Mouse (Mus musculus) adrenal gland, postnatal 36 days (tissue): Measurements from ENCODE around the gene Tppp. TPM values are rescaled to one million over a fixed set of nuclear protein-coding genes. Genes with fewer than 3 reads are reported as not detected.
"Not testable (repeated sequence)": the region's sequence is repeated elsewhere in the genome, so short reads cannot be mapped to it uniquely, and the experiment has no call there.

Experiments
- DNase-seq, 2 experiments: peaks; one replicate each; pipeline ENCODE4 v3.0.0; 2021; ENCODE audit warnings: mixed read lengths in 1 of 2
- long read RNA-seq, 2 experiments: library from polyadenylated mRNA; stranded (forward); transcript quantifications; one replicate each; pipeline ENCODE4 v2.0.0; 2021; ENCODE audit warnings: borderline sequencing depth in 2 of 2
- total RNA-seq, 2 experiments: library from RNA; stranded (reverse); gene quantifications; 2 replicates each; pipeline ENCODE4 v1.2.3; 2021

The Tppp gene
- 10 to 100 TPM; 10.1 to 14.2 TPM for total RNA-seq
- long read RNA-seq, experiment 1, partial matches to known transcripts, result 0 of 1 reads
- long read RNA-seq, experiment 1, other reads (novel, unspliced or antisense), result 1 of 1 reads
- long read RNA-seq, experiment 2, full-length matches to known transcripts, result 2 of 2 reads
- long read RNA-seq, experiment 2, partial matches to known transcripts, result 0 of 2 reads
- long read RNA-seq, experiment 2, other reads (novel, unspliced or antisense), result 0 of 2 reads

DNA sequence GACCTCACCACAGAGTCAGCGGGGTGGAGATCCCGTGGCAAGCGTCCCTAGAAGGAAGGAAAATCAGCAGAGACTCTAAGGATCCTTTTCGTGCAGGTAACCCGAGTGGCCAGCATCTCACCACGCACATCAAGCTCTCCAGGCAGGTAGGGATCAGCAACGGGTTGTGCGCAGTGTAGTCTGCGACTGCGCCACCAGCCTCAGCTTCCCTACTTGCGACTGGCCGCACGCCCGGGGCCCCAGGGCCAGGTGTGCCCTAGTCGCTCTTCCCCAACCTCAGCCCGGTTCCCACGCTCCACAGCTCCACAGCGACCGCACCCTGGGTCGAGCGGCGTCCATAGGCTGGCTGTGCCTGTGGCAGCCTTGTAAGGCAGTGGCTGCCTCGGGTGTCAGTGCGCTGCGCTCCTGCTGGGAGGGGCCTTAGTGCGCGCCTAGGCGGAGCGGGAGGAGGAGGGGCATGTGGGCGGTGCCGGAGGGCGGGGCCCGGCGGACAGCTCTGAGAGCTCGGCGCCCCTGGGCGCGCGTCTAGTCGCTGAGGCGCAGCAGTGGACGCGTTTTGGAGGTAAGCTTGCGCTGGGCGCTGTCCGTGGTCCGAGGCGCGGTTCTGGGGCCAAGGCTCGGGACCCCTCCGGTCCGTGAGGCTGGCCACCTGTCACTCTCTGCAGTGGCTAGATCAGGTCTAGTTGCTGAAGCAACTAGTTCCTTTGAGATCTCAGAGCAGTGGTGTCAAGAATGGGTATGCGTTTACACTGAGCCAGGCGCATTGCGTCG lies at the start of gene Tppp:
Gene Tppp, plus strand, starts transcription at position 460 of the 771 bp plus-strand sequence.
- DNase-seq, result peak; percentile 98

- DNase-seq, result no peak
These were observed 49.0 kb upstream of the Tppp start for GRCm38 (mm10) chr13:73960117-73960652.

DNA sequence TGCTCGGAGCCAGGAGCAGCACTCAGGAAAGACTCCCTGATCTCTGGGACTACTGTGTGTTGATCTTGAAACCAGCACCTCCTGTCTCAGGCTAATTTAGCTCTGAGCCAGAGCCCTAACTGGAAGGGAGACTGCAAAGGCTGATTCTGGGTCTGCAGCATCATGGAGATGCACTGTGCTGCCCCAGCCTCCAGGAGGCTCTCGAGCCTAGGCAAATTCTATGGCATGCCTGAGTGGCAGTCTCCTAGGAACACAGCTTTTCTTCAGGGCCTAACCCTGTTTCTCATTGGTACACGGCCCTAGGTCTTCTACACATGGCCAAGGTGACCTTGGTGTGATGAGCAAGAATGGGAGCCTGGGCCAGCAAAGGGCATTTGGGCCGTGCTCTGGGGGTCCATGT lies 48.0 kb upstream of the Tppp start:
- peak in 1 of 2 experiments; percentile 5 for DNase-seq

DNA sequence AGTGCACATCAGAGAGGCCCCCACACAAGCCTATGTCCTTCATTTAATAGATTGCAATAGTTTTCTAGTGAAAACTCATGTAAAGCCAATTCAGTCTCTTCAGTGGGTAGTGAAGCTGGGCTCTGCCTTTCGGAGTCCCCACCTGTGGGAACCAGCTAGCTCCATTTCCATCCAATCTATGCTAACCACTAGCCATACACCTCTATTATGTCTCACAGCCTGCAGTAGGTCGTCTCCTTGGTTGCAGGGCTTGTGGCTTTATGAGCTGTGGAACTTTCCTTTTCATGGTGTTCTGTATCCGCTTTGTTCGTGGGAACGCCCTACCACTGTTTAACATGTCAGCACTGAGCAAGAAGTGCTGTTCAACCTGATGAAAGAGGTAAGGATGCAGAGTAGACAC lies 45.7 kb upstream of the Tppp start, which contains the start of gene Zdhhc11:
Gene Zdhhc11, plus strand, starts transcription at position 301 of the 400 bp plus-strand sequence.
- DNase-seq, result no peak

DNA sequence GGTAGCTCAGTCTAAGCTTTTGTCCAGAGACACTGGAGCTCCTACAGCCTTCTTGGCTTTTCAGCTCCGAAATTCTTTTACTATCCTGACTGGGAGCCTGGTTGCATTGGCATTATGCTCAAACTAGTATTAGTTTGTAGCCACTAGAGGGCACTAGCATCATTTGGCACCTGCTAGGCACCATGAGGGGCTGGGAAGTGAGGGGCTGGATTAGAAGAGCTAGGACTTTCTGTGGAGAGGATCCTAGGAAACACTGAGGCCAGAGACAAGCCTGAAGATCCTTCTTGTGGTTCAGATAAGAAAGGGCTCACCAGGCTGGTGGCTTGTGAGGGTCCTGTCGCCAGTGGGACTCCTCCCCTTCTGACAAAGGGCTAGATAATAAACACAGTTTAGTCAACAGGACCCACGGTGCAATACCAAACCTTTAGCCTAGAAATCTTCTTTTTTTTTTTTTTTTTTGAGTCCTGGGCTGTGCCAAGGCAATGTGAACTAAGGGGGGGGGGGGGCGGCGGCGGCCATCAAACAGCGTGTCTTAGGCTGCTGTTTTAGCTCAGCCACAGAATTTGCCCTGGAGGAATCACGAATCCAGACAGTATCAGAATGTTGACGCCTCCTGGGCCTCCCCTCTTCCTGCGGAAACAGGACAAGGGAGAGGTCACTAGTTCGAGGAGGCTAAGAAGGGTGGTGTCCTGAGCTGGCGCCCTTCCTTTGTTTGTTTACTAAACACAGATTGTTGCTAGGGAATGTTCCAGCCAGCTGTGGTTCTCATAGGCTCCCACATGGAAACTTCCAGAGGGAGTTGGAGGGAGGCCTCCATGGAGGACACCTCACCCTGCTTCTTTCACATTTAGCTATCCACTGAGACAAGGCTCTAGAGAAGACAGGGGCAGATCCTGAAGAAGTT lies 38.4 kb upstream of the Tppp start:
- peak; percentile 46 to 70 for DNase-seq

DNA sequence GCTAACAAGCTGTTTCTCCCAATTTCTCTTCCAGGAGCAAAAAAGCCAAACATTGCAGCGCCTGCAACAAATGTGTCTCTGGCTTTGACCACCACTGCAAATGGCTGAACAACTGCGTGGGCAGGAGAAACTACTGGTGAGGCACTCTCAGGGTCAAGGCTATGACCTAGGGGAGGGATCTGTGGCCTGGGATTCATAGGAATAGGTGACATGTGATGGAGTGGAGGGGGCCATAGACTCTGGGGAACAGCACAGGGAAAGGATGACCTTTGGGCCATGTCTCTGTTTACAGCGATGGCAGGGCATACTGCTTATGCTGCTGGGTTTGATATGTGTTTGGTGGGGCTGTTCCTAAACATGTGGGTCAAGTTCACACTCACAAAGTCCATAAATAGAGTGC lies 34.7 kb upstream of the Tppp start:
- DNase-seq, result no peak

DNA sequence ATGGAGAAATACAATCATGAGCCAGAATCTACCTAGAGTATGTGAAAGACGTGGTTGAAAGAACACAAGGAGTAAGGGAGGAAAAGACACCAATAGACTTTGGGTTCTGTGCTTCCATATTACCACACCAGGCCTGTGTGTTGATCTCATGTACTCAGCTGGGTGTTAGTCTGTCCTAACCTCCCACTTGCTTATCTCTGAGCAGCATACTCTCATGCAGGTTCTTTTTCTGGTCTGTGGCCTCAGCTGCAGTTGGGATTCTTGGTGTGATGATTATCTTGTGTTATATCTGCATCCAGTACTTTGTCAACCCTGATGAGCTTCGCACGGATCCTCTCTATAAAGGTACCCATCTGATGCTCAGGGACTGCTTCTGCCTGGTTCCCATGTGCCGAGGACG lies 32.3 kb upstream of the Tppp start:
- no peak for DNase-seq

- DNase-seq, result no peak
These were observed 18.9 kb upstream of the Tppp start for GRCm38 (mm10) chr13:73990325-73990724.

GRCm38 (mm10) chr13:73990761-73991160 lies 18.4 kb upstream of the Tppp start:
- no peak for DNase-seq

DNA sequence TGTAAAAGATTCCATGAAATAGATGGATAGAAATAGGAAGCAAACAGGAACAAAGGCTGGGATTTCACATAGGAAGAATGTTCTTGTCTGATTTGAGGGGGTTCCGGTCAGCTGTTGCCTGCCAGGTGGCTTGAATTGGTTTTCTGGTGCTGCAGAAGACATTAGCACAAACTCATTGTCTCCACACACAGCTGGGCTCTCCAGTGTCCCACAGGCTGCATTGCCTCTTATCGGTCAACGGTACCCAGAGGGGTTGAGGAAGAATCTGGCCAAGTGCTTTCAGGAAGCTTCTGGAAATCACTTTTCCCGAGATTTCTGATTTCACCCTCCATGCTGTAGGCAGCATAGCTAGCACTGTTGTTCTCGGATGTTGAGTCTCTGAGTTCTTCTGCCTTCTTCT lies 17.9 kb upstream of the Tppp start:
- DNase-seq, result no peak

DNA sequence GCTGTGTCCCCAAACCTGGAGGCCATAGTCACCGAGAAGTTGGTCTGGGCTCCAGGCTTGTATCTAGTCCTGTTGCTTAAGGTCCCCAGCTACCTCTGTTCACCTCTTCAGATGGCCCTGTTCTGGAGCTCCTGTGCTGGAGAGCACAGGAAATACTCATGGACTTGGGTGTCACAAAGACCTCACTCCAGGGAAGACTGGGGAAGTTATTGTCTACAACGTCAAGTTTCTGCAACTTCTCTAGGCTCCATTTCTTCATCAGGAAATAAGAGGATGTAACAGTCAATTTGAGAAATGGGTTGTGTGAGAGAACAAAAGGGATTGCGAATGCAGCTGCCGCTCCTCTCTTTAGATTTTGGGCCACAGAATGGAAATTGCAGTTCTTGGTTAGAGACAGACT lies 12.8 kb upstream of the Tppp start:
- DNase-seq, result no peak

DNA sequence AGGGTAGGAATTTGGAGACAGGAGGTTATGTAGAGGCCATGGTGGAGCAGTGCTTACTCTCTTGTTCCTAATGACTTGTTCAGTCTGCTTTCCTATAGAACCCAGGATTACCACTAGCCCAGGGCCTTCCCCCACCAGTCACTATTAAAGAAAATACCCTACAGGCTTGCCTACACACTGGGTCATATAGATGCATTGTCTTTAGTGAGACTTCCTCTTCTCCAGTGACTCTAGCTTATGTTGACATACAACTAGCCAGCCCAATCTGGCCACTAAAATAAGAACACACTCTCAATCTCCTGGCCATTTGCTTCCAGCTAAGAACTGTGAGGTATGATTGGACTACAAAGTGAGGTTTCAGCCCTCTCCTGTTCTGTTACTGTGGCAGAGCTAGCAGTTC lies 8.7 kb upstream of the Tppp start:
- DNase-seq, result no peak

DNA sequence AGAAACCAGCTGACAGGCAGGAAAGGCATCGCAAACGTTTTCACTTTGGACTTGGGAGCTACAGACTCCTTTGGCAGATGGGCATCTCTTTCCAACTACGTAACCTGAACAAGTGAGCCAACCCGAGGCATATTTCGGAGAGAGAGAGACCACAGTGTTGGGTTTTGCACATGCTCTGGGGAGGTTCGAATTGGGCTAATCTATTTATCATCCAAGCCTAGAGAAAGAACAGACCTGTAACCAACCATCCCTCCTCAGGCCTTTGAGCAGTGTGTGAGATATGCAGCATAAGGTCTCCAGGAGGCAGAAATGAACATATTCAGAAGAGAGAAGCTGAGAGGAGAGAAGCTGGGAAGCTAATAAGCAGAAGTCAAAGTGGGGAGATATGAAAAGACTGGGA lies 8.2 kb upstream of the Tppp start:
- no peak for DNase-seq

DNA sequence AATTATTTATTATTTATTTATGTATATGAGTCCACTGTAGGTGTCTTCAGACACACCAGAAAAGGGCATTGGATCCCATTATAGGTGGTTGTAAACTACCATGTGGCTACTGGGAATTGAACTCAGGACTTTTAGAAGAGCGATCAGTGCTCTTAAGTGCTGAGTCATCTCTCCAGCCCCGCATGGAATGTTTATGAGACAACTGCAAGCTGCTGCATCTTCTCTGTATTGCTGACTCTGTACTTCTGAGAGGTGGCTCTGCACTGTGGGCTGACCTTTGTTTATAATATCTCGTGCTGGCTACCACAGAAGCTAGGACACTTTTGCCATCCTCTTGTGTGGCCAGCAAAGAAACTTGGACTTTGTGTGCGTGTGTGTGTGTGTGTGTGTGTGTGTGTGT lies 7.7 kb upstream of the Tppp start:
- DNase-seq, result no peak

DNA sequence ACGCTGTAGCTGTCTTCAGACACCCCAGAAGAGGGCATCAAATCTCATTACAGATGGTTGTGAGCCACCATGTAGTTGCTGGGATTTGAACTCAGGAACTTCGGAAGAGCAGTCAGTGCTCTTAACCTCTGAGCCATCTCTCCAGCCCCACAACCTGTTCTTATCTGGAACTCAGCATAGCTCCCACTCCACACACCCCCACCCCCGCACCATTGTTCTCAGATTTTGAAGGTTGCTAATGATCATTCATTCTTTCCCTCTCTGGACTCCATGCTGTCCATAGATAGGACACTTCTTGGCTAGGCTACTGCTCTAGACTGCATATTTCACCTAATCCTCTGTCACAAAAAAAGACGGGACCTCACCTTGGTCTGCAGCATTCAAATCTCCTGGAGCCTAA lies 2.3 kb upstream of the Tppp start:
- DNase-seq, result not testable (repeated sequence)

- DNase-seq, result not testable (repeated sequence)
These were observed 991 bp upstream of the Tppp start for GRCm38 (mm10) chr13:74008216-74008615.

- DNase-seq, result peak; percentile 77 to 87
These were observed 796 bp downstream of the Tppp start for GRCm38 (mm10) chr13:74009791-74010614.

DNA sequence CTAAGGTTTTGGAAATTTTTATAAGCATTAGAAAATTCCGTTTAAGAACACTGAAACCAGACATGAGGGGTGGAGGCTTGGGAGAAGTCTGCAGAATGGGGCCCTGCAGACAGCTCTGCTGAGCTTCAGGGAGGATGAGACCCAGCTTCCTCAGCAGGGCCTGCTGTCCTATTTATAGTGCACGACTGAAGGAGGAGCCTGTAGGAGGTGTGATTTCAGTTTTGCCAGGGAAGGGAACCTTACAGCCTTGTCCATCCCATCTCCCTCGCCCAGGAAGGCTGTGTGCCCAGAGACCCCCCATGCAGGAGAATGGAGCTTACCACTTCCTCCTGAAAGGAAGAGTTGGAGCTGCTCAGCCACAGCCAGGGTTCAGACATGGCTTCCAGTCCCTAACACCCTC lies 1.5 kb downstream of the Tppp start:
- no peak for DNase-seq

GRCm38 (mm10) chr13:74015908-74016307 lies 6.7 kb downstream of the Tppp start:
- DNase-seq, result no peak

- DNase-seq, result no peak
These were observed 8.2 kb downstream of the Tppp start for GRCm38 (mm10) chr13:74017426-74017825.

GRCm38 (mm10) chr13:74019006-74019405 lies 9.8 kb downstream of the Tppp start:
- not testable (repeated sequence) for DNase-seq
